Mouse (Mus musculus) brain, embryonic 14.5 days (tissue): ENCODE results near the gene Chek2.

ENCODE experiments used
- CTCF ChIP-seq: fragments of 200-500 bp; IDR thresholded peaks from 2 replicates; pipeline ENCODE4 v1.5.1; 2012; ENCODE audit warnings: inconsistent platforms, mild to moderate bottlenecking, moderate library complexity, borderline replicate concordance; ENCODE audit not compliant: insufficient read depth, insufficient read length; ENCODE audit errors: extremely low read depth
- POLR2A ChIP-seq: fragments of 200-500 bp; IDR thresholded peaks from 2 replicates; pipeline ENCODE4 v1.6.1; 2012; ENCODE audit warnings: mild to moderate bottlenecking, inconsistent platforms, borderline replicate concordance; ENCODE audit not compliant: poor library complexity, insufficient read depth, insufficient read length, severe bottlenecking; ENCODE audit errors: extremely low read depth

GRCm38 (mm10) chr5:110906708-110907107 is 66.9 kb downstream of the Chek2 start:
- TF ChIP-seq CTCF (no peak), POLR2A (no peak)
